Mouse (Mus musculus): ENCODE data around the gene Tppp2. TPM values are rescaled to one million over a fixed set of nuclear protein-coding genes. Genes with fewer than 3 reads are reported as not detected.

Gene Tppp2
- polyA plus RNA-seq, 1 experiment from 2014 or later: not detected

Other genes starting within 250 kb of the Tppp2 start
- not detected in 2 replicates for gene Gm17079, start 223.0 kb upstream of the Tppp2 start, polyA plus RNA-seq (2015; fragmentation: Nextera tagmentation; extraction: Ambion mirVana)
- gene Gm5800, start 201.2 kb upstream of the Tppp2 start, polyA plus RNA-seq (2015; fragmentation: Nextera tagmentation; extraction: Ambion mirVana): not detected in 2 replicates
- not detected in 2 replicates for gene Ang4, start 144.8 kb upstream of the Tppp2 start, polyA plus RNA-seq (2015; fragmentation: Nextera tagmentation; extraction: Ambion mirVana)
- not detected in 2 replicates for gene AY358078, start 118.4 kb upstream of the Tppp2 start, polyA plus RNA-seq (2015; fragmentation: Nextera tagmentation; extraction: Ambion mirVana)
- 0.42 TPM in 1 of 2 replicates, not detected in the other for gene Ear6, start 64.7 kb upstream of the Tppp2 start, polyA plus RNA-seq (2015; fragmentation: Nextera tagmentation; extraction: Ambion mirVana)
- 52.1 and 62.2 TPM in 2 replicates for gene Mettl17, start 33.6 kb upstream of the Tppp2 start, polyA plus RNA-seq (2015; fragmentation: Nextera tagmentation; extraction: Ambion mirVana)
- gene Slc39a2, start 25.5 kb upstream of the Tppp2 start, polyA plus RNA-seq (2015; fragmentation: Nextera tagmentation; extraction: Ambion mirVana): 1.4 and 1.6 TPM in 2 replicates
- gene Ndrg2, start 4.3 kb upstream of the Tppp2 start, polyA plus RNA-seq (2015; fragmentation: Nextera tagmentation; extraction: Ambion mirVana): 53.1 and 61.8 TPM in 2 replicates
- gene Rnase13, start 4.3 kb downstream of the Tppp2 start, polyA plus RNA-seq (2015; fragmentation: Nextera tagmentation; extraction: Ambion mirVana): not detected in 2 replicates
- gene Arhgef40, start 66.3 kb downstream of the Tppp2 start, polyA plus RNA-seq (2015; fragmentation: Nextera tagmentation; extraction: Ambion mirVana): 189 and 203 TPM in 2 replicates
- gene Tmem253, start 97.2 kb downstream of the Tppp2 start, polyA plus RNA-seq (2015; fragmentation: Nextera tagmentation; extraction: Ambion mirVana): 0.78 and 1.4 TPM in 2 replicates
- gene Zfp219, start 102.3 kb downstream of the Tppp2 start, polyA plus RNA-seq (2015; fragmentation: Nextera tagmentation; extraction: Ambion mirVana): 30.8 and 32.2 TPM in 2 replicates
- not detected in 2 replicates for gene Olfr221, start 124.0 kb downstream of the Tppp2 start, polyA plus RNA-seq (2015; fragmentation: Nextera tagmentation; extraction: Ambion mirVana)
- 759 and 771 TPM in 2 replicates for gene Hnrnpc, start 185.6 kb downstream of the Tppp2 start, polyA plus RNA-seq (2015; fragmentation: Nextera tagmentation; extraction: Ambion mirVana)
- gene Rpgrip1, start 192.3 kb downstream of the Tppp2 start, polyA plus RNA-seq (2015; fragmentation: Nextera tagmentation; extraction: Ambion mirVana): 90.3 and 90.4 TPM in 2 replicates

All from limb, embryonic 13.5 days (tissue).